Mouse (Mus musculus) regulatory T cell (primary cell): ENCODE measurements around the gene Aff3.

Source experiments
- in situ Hi-C: fragments of 300-600 bp; cut with MboI, MseI; formaldehyde crosslinking; loops from one replicate; pipeline ENCODE4 v1.15.1; 2025; ENCODE audit warnings: high pct_unique_total_duplicates

Gene Aff3

DNA sequence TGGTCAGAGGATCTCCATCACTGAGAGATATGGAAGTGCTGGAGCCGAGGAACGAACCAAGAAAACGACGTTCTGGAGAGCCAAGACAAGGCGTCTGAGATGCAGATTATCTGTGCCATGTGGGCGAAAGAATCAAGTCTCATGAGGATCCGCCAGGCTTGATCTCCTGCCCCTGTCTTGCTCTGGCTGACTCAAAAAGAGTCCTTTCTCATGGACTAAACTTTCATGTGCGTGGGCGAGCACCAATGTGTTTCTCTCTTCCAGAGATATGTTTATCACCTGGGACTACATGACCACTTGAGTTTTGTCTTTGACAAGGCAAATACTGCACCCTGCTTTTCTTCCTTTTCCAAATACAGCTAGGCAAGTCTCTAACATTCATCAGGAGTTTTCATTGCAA is 6.4 kb downstream of the Aff3 start:
- in situ Hi-C loops: no loop called here

GRCm38 (mm10) chr1:38657606-38658005 is 7.1 kb downstream of the Aff3 start:
- in situ Hi-C loops: no loop called here

DNA sequence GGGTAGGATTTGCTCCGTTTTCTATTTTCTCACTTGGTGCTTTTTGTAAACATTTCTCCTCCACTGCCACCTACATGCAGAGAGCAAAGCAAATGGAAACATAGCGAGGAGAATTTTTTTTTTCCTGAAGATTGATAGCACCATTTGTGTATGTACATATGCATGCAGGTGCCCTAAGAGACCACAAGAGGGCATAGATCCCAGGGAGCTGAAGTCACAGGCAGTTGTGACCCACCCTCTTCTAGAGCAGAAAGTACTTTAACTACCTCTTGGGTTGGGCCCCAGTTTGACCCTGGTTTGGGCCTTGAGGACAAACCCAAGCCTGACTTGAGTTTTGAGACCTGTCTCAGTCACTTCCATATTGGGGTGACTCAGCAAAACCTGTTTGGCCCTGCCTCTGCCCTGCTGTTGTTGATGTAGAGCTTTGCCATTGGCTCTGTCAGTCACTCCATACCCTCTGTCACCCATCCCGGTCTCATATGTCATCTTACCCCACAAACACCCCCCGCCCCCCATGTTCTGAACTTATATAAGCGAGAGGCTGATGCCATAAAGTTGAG is 9.7 kb downstream of the Aff3 start:
- in situ Hi-C loops: no loop called here

- in situ Hi-C loops: no loop called here
Observed at GRCm38 (mm10) chr1:38650031-38650430, 14.7 kb downstream of the Aff3 start.

- in situ Hi-C loops: no loop called here
Observed at GRCm38 (mm10) chr1:38649174-38649573, 15.6 kb downstream of the Aff3 start.

GRCm38 (mm10) chr1:38642288-38642687 is 22.5 kb downstream of the Aff3 start:
- in situ Hi-C loops: no loop called here

DNA sequence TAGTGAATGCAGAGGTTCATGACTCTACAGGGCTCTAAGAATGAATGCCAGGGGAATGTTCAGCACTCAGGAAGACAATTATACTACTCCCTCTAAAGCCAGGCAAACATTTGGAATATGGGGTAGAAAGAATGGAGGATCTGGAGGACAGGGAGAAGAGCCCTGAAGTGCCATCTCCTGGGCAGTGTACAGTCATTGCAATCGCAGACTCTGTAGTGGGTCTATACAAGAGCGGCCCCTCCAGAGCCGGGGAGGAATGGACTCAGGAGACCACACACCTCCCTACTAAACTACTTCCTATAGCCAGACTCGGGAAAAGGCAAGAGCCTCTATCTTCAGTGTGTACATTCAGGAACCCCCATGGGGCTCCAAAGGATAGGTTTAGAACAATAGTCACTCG is 25.1 kb downstream of the Aff3 start:
- in situ Hi-C loops: no loop called here

GRCm38 (mm10) chr1:38635596-38635995 is 29.2 kb downstream of the Aff3 start:
- in situ Hi-C loops: no loop called here

DNA sequence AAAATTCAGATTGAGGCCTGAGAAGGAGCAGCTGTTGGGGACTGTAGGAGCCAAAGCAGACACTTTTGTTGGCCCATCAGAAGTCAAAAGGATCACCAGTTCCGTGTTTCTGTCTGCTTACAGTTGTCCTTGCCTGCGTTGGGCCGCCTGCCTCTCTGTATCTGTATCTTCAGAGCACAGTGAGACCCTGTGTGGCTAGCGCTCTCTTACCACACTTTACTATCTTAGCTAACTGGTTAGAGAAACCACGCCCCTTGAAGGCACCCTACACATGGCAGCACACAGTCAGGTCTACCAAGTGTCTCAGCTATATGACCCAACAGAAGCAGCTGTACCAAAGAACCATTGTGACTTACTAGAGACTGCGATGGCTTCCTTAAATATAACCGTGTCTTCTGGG is 30.7 kb downstream of the Aff3 start:
- in situ Hi-C loops: no loop called here

DNA sequence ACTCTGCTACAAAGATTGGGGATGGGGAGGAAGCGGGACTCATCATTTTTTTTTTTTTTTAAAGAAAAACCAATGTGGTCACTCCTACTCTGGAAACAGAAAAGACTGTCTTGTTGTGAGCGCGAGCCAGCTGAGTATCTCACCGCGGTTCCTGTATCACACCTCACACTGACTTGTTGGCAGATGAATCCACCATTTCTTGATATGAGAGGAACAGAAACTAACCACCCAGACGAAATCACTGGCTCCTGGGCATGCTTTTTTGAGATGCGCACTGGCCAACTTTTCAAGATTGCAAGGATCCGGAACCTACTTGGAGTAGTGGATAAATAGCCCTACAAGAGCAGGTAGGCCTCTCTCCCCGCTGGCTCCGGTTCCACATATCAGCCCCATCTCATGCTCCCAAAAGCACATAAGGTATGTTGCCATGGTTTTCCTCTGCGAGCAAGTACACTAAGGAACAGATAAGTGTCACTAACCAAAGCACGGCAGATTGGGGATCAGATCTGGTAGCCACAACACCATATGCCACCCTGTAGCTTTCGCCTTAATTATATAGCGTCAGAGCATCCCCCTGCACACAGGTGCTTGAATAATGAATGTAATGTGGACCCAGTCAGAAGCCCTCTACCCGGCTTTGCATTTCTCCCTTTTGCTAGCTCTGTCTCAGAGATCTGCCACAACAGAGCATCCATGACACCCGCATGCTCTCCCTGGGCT is 32.1 kb downstream of the Aff3 start:
- in situ Hi-C loops: no loop called here

GRCm38 (mm10) chr1:38631501-38632279 is 33.1 kb downstream of the Aff3 start:
- in situ Hi-C loops: no loop called here

DNA sequence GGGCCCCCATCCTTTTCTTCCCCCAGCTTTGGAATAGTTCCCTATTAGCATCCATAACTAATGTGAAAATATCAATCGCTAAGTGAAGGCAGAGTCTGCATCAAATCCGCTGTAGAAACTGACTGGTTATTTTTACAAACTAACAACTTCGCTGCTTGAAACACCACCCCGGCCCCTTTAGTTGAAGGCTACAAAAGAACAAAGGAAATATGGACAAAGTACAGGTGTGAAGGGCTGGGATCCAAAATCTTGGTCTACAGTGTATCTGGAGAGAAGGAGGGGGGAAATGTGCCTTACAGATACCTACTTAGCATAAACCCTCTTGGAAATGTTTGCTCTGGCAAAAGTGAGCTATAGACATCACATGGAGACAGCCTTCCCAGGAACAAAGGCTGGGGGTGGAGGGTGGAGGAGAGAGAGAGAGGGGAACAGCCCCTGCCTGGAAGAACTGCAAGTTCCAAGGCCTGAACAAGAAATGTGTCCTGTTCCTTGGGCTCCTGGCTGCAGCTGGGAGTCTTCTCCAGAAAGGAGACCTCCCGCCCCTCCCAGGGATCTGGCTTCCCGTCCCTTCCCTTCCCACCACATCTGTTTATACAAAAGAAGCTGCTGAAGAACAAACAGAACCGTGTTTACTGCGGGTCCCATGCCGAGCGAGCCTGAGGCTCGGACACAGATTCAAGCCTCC is 35.7 kb downstream of the Aff3 start:
- in situ Hi-C loops: no loop called here

DNA sequence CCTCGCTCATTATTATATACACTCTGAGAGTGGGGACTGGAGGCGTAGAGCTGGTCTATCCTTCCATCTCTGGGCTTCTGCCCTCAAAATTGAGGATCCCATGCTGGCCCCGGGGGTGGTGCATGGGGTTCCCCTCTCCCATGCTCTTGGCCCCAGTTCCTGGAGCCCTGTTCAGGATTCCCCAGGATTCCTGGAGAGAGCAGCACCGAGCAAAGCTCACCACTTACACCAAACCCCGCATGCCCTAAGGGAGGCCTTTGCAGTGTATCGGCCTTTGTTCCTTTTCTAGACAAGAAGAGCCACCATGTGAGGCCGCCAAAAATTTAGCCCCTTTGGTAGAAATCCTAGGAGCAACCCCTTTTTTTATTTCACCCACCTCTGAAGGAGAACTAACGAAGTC is 36.3 kb downstream of the Aff3 start:
- in situ Hi-C loops: no loop called here

- in situ Hi-C loops: no loop called here
Observed at GRCm38 (mm10) chr1:38627683-38628361, 36.9 kb downstream of the Aff3 start.

DNA sequence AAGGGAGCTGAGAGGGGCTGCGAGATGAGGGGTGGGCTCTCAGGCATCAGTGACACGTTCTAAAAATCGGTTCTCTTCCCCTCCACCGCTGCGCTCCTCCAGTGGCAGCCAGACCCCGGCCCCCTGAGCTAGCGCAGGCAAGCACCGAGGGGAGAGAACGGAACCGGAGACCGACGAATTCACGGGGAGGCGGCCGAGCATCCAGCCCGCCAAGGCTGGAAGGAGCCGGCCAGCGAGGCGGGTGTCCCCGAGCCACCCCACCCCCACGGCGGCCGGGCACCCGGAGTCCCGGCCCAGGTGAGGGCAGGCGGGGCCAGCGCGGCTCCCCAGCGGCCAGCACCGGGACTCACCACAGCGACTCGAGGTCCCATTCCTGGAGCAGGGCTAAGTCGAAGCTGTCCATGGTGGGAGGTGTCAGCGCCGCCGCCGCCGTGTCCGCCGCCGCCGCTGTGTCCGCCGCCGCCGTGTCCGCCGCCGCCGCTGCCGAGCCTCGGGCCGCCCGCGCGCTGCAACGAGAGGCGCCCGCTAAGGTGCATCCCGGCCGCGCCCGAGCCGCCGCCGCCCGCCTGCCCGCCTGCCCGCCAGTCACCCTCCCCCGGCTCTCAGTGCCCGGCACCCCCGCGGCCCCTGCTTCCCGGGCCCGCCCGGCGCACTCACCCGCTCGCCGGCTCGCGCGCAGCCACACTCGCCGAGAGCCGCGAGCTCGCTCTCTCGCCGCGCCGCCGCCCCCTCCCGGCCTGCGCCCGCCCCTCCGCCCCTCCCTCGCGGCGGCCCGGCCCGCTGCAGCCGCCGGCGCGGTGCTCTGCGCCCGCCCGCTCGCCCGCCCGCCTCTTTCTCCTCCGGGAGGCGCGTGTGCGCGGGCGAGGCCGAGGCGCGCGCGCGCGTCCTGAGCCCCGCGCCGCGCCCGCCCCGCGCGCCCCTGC is 37.8 kb downstream of the Aff3 start:
- in situ Hi-C loops: no loop called here

- in situ Hi-C loops: no loop called here
Observed at GRCm38 (mm10) chr1:38626388-38626738, 38.4 kb downstream of the Aff3 start.

DNA sequence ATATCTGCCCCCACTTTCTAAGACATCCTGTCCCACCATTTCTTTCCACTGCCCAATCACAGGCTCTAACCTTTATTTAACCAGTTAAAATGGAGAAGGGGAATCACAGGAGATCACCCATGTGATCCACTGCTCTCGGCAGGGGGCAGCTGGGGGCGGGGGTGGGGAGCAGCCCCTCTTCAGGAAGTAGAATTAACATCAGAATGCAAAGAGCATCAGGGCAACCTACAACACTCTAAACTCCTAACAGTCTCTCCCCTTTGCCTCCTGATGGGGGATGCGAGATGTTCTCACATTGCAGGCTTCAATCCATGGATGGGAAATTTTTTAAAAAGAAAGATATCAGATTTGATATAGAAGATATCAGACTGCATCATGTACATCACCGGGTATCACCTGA is 42.9 kb downstream of the Aff3 start:
- in situ Hi-C loops: no loop called here

DNA sequence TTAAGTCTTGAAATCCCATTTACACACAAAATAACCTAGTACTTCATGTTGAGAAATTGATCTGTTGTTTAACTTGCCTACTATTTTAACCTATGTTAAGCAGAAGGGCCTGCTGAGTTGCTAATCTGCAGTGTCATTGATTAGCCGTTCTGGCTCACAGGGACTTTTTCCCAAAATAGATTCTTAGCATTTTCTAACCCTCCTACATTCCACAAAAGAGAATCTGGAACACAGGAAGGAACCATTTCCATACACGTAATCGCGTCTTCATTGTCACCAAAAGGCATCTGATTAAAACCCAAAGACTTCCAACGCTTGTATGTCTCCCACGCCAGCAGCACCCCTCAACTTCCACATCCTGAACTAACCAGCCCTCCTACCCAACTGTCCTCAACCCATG is 44.4 kb downstream of the Aff3 start:
- in situ Hi-C loops: no loop called here

- in situ Hi-C loops: no loop called here
Observed at GRCm38 (mm10) chr1:38606741-38607140, 58.0 kb downstream of the Aff3 start.

DNA sequence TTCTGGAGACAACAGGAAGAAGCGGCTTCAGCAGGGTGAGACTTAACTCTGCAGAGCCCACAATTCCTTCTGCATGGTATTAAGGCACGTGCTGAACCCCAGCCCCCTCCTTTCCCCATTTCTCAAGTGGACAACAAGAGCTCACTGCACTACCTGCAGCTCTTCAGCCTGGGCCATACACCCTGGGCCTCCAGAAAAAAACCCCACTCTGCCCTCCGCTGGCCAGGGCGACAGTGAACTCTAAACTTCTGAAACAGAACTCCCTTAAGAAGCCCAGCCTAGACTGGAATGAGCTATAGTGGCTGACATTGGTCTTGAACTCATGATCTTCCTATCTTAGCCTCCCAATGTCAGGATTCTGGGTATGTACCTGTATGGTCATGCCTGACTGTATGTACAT is 59.3 kb downstream of the Aff3 start:
- in situ Hi-C loops: no loop called here

GRCm38 (mm10) chr1:38604611-38605010 is 60.1 kb downstream of the Aff3 start:
- in situ Hi-C loops: no loop called here
